Mouse (Mus musculus): Measurements from ENCODE around the gene Gpatch4.
A peak's percentile ranks its signal among the peaks of the same experiment; 100 is the strongest.

The Gpatch4 gene

GRCm38 (mm10) chr3:88042661-88043421 is at the start of gene Gpatch4:
TSS of gene Gpatch4 (plus strand) at chr3:88043108.
- peak; percentile 98 for DNase-seq (ENCODE audit: low read depth, low spot score)

GRCm38 (mm10) chr3:87993436-87993835 is 49.5 kb upstream of the Gpatch4 start:
- peak; percentile 96 for DNase-seq (ENCODE audit: low read depth, low spot score)

GRCm38 (mm10) chr3:87995331-87995730 is 47.6 kb upstream of the Gpatch4 start:
- no peak for DNase-seq (ENCODE audit: low read depth, low spot score)

GRCm38 (mm10) chr3:87996401-87996800 is 46.5 kb upstream of the Gpatch4 start:
- DNase-seq (ENCODE audit: low read depth, low spot score) = no peak

- peak; percentile 69 for DNase-seq (ENCODE audit: low read depth, low spot score)
Measured at GRCm38 (mm10) chr3:87996971-87997614, 45.8 kb upstream of the Gpatch4 start.

- no peak for DNase-seq (ENCODE audit: low read depth, low spot score)
Measured at GRCm38 (mm10) chr3:87998747-87999146, 44.2 kb upstream of the Gpatch4 start.

- DNase-seq (ENCODE audit: low read depth, low spot score) = no peak
Measured at GRCm38 (mm10) chr3:87999243-87999895, 43.5 kb upstream of the Gpatch4 start.

- peak; percentile 69 for DNase-seq (ENCODE audit: low read depth, low spot score)
Measured at GRCm38 (mm10) chr3:88000181-88000580, 42.7 kb upstream of the Gpatch4 start, which contains the start of gene Bcan. TSS of gene Bcan (minus strand) at chr3:88000230.

- no peak for DNase-seq (ENCODE audit: low read depth, low spot score)
Measured at GRCm38 (mm10) chr3:88000816-88001595, 41.9 kb upstream of the Gpatch4 start.

- DNase-seq (ENCODE audit: low read depth, low spot score) = no peak
Measured at GRCm38 (mm10) chr3:88002291-88002976, 40.5 kb upstream of the Gpatch4 start.

GRCm38 (mm10) chr3:88005822-88006786 is 36.8 kb upstream of the Gpatch4 start:
- DNase-seq (ENCODE audit: low read depth, low spot score) = peak; percentile 82

GRCm38 (mm10) chr3:88010634-88011265 is 32.2 kb upstream of the Gpatch4 start:
- DNase-seq (ENCODE audit: low read depth, low spot score) = peak; percentile 78

GRCm38 (mm10) chr3:88022322-88023191 is 20.4 kb upstream of the Gpatch4 start:
- DNase-seq (ENCODE audit: low read depth, low spot score) = peak; percentile 91

- no peak for DNase-seq (ENCODE audit: low read depth, low spot score)
Measured at GRCm38 (mm10) chr3:88023192-88024074, 19.5 kb upstream of the Gpatch4 start.

- DNase-seq (ENCODE audit: low read depth, low spot score) = no peak
Measured at GRCm38 (mm10) chr3:88026823-88027222, 16.1 kb upstream of the Gpatch4 start.

GRCm38 (mm10) chr3:88027434-88028186 is 15.3 kb upstream of the Gpatch4 start, which contains the start of gene Hapln2:
TSS of gene Hapln2 (minus strand) at chr3:88027583.
- peak; percentile 65 for DNase-seq (ENCODE audit: low read depth, low spot score)
